Mouse (Mus musculus): ENCODE measurements at regions not wholly inside any gene's neighbourhood (a gene's known extent, or its start where the extent isn't known, plus 50 kb on each side); places are given as distances from the start of the nearest gene placed in this dataset.

DNA sequence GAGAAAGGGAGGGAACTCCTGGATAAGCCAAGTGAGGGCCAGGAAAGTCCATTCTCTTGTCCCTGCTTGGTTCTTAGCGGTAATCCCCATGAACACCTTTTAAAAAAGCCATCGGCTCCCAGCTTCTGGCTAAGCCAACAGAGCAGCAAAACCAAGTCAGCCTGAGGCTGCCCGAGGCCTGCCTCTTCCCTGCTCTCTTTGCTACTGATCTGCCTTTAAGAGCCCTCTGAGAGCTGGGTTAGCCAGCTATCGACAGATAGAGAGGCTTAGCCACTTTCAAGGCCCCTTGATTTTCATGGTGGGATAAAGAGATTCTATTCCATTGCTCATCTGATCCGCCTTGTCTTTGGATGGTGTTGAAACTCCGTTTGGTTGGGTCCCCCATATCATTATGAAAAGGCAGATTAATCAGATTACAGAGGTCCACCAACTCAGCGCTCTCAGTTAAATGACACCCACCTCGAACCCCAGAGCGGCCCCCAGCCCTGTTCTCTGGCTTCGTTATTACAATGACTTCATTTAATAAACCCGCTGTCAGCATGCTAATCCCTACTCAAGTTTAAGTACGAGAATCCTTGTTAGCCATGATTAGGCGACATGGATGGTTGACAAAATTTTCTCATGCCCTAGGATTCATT lies 66.1 kb downstream of the Slc4a3 start:
- Histone ChIP-seq H3K36me3 (replicated peaks) (no peaks in the 10 kb centered on the region), H3K27me3 (ENCODE audit: poor library complexity, severe bottlenecking) (no peaks in the 10 kb centered on the region), H3K4me1 (peaks cover 41% of the 10 kb centered on the region), H3K4me3 (no peak overlapping the region), H3K27ac (peak overlapping the region; percentile 71), H3K9me3 (no peaks in the 10 kb centered on the region)
- 68% methylated on average over 13 of the region's 13 CpGs for WGBS
- no peak for DNase-seq (ENCODE audit: extremely low spot score, low spot score)

DNA sequence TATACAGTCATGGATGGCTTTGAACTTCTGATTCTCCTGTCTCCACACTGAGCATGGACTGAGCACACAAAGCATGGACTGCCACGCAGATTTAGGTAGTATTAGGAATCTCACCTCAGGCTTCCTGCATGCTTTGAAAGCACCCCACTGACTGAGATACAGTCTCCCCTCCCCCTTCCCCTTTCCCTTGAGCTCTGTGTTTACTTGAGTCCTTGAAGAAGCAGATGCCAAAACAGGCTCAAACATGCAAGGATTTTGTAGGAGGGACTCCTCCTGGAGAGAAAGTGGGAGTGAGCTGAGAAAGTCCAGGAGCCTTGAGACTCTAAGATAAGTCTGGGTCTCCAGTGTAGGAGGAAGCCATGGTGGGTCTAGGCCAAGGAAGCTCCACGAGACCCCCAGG lies 67.1 kb downstream of the Slc4a3 start:
- no peaks in the 10 kb centered on the region for H3K27me3 ChIP-seq (ENCODE audit: poor library complexity, severe bottlenecking)
- 68% methylated on average over 2 of the region's 2 CpGs for WGBS
- no peak overlapping the region for H3K4me3 ChIP-seq
- no peaks in the 10 kb centered on the region for H3K9me3 ChIP-seq
- peak overlapping the region; percentile 51 for H3K27ac ChIP-seq
- no peak for DNase-seq (ENCODE audit: extremely low spot score, low spot score)
- H3K4me1 ChIP-seq, result peaks cover 43% of the 10 kb centered on the region
- no peaks in the 10 kb centered on the region for H3K36me3 ChIP-seq (replicated peaks)

DNA sequence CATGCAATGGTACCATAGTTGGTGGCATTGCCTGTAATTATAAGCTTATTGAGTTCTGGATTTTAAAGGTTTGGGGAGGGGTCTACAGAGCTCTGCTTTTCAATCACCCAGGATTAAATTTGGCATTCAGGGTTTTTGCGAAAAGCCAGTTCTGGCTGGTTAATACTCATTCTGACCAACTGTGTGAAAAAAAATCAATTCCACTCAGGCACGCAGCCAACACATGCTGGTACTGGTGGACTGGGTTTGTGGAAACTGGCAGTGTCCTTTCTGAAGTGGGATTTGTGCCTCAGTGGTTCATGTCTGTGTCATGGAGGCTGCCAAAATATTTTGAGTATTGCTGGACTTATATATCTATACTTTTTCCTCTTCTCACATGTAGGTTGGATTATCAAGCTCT lies 70.9 kb downstream of the Slc4a3 start:
- no peaks in the 10 kb centered on the region for H3K27me3 ChIP-seq (ENCODE audit: poor library complexity, severe bottlenecking)
- no peak for DNase-seq (ENCODE audit: extremely low spot score, low spot score)
- H3K4me3 ChIP-seq, result no peak overlapping the region
- 84% methylated on average over 2 of the region's 2 CpGs for WGBS
- H3K9me3 ChIP-seq, result no peaks in the 10 kb centered on the region
- no peaks in the 10 kb centered on the region for H3K36me3 ChIP-seq (replicated peaks)
- no peak overlapping the region for H3K27ac ChIP-seq
- peaks cover 18% of the 10 kb centered on the region for H3K4me1 ChIP-seq

DNA sequence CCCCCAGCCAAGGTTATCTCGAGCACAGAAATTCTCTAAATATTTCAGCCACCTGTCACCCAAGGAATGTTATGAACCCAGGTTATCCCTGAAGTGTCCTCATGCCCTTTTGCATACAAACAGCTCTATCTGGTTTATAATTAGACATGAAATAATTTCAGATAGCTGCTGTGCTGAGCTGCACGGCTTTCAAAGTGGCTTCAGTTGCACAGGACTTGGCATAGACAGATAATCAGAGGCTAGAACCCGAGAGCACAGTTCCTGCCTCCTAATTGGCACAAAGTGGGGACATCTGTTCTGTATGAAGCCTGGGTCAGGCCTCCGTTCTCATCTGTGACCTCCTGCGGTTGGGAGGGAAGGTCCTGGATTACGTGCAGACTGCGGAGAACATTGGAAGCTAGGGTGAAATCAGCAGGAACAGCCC lies 72.3 kb downstream of the Slc4a3 start:
- WGBS, result 65% methylated on average over 7 of the region's 7 CpGs
- no peaks in the 10 kb centered on the region for H3K27me3 ChIP-seq (ENCODE audit: poor library complexity, severe bottlenecking)
- H3K9me3 ChIP-seq, result no peaks in the 10 kb centered on the region
- no peak overlapping the region for H3K27ac ChIP-seq
- no peak overlapping the region for H3K4me3 ChIP-seq
- no peak for DNase-seq (ENCODE audit: extremely low spot score, low spot score)
- H3K36me3 ChIP-seq (replicated peaks), result no peaks in the 10 kb centered on the region
- H3K4me1 ChIP-seq, result peaks cover 6% of the 10 kb centered on the region

DNA sequence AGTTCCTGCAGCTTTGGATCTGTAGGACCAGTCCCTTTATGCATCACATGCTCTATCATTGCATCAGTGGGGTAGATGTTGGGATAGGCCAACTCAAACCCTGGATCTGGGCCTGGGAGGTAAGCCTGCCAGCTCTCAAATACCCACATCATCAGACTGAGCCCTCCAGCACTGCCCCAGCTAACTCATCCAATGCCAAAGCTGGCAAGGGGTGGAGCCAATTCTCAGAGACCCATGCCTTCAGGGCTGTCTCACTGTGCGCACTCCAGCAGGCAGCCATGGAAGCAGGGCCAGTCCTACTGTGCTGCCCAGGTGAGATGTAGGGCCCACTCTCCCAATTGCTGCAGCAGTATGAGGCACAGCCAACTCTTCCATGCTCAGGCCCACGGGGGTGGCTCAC lies 84.2 kb downstream of the Slc4a3 start:
- Histone ChIP-seq H3K36me3 (replicated peaks) (no peaks in the 10 kb centered on the region), H3K9me3 (no peaks in the 10 kb centered on the region), H3K4me3 (no peak overlapping the region), H3K27me3 (ENCODE audit: poor library complexity, severe bottlenecking) (no peaks in the 10 kb centered on the region), H3K4me1 (no peaks in the 10 kb centered on the region), H3K27ac (no peak overlapping the region)
- WGBS, result 91% methylated on average over 2 of the region's 2 CpGs
- DNase-seq (ENCODE audit: extremely low spot score, low spot score), result no peak

DNA sequence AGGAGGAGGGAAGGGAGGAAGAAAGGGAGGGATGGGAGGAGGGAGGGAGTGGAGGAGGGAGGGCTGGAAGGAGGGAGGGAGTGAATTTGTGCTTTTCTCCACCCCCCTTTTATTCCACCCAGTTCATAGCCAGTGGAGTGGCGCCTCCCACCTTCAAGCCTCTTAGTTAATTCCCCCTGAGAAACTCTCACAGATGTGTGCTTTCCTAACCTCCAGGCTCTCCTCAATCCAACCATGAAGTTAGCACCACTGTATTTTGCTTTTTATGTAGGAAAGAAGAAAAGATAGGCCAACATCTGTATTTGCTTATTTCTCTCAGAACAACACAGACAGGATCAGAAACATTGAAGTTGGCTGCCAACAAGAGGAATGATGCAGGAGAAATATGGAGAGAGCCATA lies 85.7 kb downstream of the Slc4a3 start:
- no peak overlapping the region for H3K27ac ChIP-seq
- no peak for DNase-seq (ENCODE audit: extremely low spot score, low spot score)
- no peak overlapping the region for H3K4me3 ChIP-seq
- H3K36me3 ChIP-seq (replicated peaks), result no peaks in the 10 kb centered on the region
- no peaks in the 10 kb centered on the region for H3K4me1 ChIP-seq
- H3K9me3 ChIP-seq, result no peaks in the 10 kb centered on the region
- no peaks in the 10 kb centered on the region for H3K27me3 ChIP-seq (ENCODE audit: poor library complexity, severe bottlenecking)
- 58% methylated on average over 1 of the region's 1 CpGs for WGBS

DNA sequence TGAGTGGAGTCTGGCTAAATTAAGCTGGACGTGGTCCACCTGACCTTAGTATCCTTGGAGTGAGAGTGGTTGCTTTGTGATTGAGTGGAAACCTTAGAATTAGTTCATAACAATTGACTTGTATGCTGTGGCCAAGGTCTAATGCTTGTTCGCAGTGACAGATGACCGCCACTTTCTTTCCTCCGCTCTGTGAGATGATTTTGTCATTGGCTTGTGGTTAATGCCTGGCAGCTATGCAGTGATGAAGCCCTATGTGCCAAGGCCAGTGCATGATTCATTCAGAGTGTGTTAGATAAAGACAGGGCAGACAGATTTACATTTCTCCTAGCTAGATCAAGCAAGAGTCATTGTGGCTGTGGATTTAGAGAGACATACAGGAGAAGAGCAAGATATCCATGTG lies 89.5 kb downstream of the Slc4a3 start:
- Histone ChIP-seq H3K4me1 (peaks cover 15% of the 10 kb centered on the region), H3K27me3 (ENCODE audit: poor library complexity, severe bottlenecking) (no peaks in the 10 kb centered on the region), H3K4me3 (no peak overlapping the region), H3K9me3 (no peaks in the 10 kb centered on the region), H3K27ac (no peak overlapping the region), H3K36me3 (replicated peaks) (no peaks in the 10 kb centered on the region)
- DNase-seq (ENCODE audit: extremely low spot score, low spot score), result no peak
- WGBS, result 96% methylated on average over 4 of the region's 4 CpGs

DNA sequence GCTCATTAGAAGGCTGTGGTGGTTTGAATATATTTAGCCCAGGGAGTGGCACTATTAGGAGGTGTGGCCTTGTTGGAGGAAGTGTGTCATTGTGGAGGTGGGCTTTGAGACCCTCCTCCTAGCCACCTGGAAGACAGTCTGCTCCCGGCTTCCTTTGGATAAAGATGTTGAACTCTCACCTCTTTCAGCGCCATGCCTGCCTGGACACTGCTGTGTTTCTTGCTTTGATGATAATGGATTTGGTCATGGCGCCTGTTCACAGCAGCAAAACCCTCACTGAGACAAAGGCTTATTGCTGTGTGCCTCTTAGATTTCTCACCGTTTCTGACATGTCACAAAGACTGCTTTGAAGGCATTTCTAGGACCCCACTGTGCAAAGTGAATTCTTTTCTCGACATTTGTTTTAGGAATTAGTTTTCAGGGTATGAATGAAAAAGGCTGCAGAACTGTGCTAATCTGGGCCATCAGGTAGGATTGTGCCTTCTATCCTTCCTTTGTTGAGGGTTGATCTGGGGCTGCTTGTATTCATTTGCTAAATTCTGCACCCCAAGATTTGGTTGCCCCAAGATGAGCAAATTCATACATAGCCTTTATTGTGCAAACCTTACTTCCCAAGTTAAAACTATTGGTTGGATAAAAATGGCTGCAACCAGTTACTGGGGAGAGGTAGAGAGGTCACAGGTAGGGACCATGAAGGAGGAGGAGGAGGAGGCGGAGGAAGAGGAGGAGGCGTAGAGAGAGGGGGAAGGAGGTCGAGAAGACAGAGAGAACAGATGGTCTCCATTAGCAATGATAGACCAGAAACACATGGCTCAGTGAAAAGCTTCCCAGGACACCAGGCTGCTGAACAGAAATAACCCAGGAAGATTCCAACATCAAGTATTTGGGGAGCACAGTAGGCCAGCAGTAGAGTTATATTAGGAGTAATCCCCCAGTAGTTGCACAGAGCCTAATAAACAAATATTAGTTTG lies 93.2 kb downstream of the Slc4a3 start:
- Histone ChIP-seq H3K4me3 (no peak overlapping the region), H3K36me3 (replicated peaks) (no peaks in the 10 kb centered on the region)
- no peak for DNase-seq (ENCODE audit: extremely low spot score, low spot score)

DNA sequence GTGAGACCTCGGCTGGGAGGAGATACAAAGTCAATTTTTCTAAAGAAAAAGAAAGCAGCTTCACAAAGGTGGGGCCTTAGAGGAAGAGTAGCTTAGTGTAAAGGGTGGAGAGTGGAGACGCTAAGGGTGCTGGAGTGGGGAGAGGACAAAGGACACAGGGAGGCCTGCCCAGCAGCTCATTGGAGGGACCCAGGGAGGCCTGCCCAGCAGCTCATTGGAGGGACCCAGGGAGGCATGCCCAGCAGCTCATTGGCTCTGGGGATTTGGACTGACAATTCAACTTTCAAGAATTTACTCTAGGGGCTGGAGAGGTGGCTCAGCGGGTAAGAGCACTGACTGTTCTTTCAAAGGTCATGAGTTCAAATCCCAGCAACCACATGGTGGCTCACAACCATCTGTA lies 96.4 kb downstream of the Slc4a3 start:
- DNase-seq (ENCODE audit: extremely low spot score, low spot score), result no peak
- peaks cover 7% of the 10 kb centered on the region; the same call in 1 of the 2 replicates for H3K27me3 ChIP-seq (ENCODE audit: poor library complexity, severe bottlenecking)
- peaks cover 31% of the 10 kb centered on the region for H3K4me1 ChIP-seq
- 62% methylated on average over 3 of the region's 3 CpGs for WGBS
- 0 out of 2 replicates have a peak overlapping the region, but pooled peaks have one; percentile 9 for H3K27ac ChIP-seq
- no peaks in the 10 kb centered on the region for H3K9me3 ChIP-seq
- no peak overlapping the region for H3K4me3 ChIP-seq
- H3K36me3 ChIP-seq (replicated peaks), result no peaks in the 10 kb centered on the region

More for the DNA sequence above, 93.2 kb downstream of the Slc4a3 start:
- Histone ChIP-seq H3K27me3 (ENCODE audit: poor library complexity, severe bottlenecking) (no peaks in the 10 kb centered on the region), H3K9me3 (no peaks in the 10 kb centered on the region), H3K27ac (peak overlapping the region; percentile 65), H3K4me1 (peaks cover 15% of the 10 kb centered on the region)
- WGBS, result 57% methylated on average over 8 of the region's 8 CpGs

DNA sequence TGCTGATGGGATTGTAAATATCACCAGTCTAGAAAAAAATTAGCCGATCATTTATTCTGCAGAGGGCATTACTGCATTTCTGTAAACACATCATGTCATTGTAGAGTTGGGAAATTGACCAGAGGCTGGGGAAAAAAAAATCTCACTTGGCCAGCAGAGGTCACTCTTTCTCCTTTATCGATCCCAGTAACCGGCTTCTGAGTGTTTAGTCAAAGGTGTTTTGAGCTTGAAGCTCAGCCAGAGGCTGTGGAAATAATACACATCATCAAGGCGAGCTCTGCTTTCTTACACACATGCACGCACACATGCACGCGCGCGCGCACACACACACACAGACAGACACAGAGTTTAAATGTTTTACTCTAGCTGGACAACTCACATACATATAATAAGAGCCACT lies 106.5 kb downstream of the Slc4a3 start:
- Histone ChIP-seq H3K4me3 (no peak overlapping the region), H3K27ac (no peak overlapping the region), H3K9me3 (no peaks in the 10 kb centered on the region), H3K27me3 (ENCODE audit: poor library complexity, severe bottlenecking) (peaks cover 40% of the 10 kb centered on the region), H3K4me1 (peaks cover 20% of the 10 kb centered on the region), H3K36me3 (replicated peaks) (no peaks in the 10 kb centered on the region)
- WGBS, result 21% methylated on average over 10 of the region's 10 CpGs
- DNase-seq (ENCODE audit: extremely low spot score, low spot score), result peak; percentile 71

DNA sequence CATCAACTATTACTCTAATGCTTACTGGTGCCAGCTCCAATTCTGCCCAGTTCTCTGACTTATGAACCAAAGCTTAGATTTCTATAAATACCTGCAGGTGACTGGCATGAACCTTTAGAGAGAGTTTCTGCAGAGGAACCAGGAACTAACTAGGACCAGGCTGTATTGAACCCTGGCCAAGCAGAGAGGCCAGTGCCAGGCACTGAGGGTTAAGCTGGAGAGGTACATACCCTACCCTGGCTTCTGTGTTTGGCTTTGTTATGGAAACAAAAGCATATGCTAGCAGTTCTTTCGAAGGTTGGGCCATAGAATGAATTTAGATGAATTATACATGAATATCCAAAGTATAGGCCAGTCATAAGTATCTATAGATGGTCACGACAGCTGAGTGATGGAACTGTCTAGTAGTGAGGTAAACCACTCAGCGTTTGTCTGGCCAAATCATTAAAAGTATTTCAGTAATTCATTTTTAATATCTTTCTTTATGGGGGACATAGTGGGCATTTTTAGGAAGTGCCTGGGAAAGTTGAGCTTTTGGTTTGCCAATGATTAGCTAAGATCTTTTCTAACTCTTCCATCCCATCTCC lies 107.0 kb downstream of the Slc4a3 start:
- peaks cover 20% of the 10 kb centered on the region for H3K4me1 ChIP-seq
- no peaks in the 10 kb centered on the region for H3K9me3 ChIP-seq
- DNase-seq (ENCODE audit: extremely low spot score, low spot score), result no peak
- H3K27me3 ChIP-seq (ENCODE audit: poor library complexity, severe bottlenecking), result peaks cover 42% of the 10 kb centered on the region
- 63% methylated on average over 3 of the region's 3 CpGs for WGBS
- no peaks in the 10 kb centered on the region for H3K36me3 ChIP-seq (replicated peaks)
- H3K27ac ChIP-seq, result no peak overlapping the region
- no peak overlapping the region for H3K4me3 ChIP-seq

DNA sequence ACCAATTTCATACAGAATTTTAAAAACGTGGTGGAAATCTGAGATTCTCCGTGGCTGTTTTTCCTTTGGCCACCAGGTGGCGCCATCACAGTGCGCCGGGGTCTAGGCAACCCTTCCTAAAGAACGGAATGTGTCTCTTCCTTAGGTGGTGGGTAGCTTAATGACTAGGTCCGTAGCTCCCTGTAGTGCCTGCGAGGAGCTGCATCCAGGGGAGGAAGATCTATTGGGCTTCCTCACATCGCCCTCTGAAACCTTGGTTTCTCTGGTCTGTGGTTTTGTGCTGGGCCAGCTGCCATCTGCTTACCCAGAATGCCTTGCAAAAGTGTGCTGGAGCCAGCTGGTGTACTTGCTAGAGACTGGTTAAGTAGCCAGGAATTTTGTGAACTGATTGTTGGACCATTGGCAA lies 107.6 kb downstream of the Slc4a3 start:
- 3% methylated on average over 9 of the region's 9 CpGs for WGBS
- Histone ChIP-seq H3K36me3 (replicated peaks) (no peaks in the 10 kb centered on the region), H3K9me3 (no peaks in the 10 kb centered on the region; the same call in 1 of the 2 replicates), H3K27ac (peak overlapping the region; percentile 40; the same call in 1 of the 2 replicates), H3K4me1 (peaks cover 20% of the 10 kb centered on the region), H3K27me3 (ENCODE audit: poor library complexity, severe bottlenecking) (peaks cover 42% of the 10 kb centered on the region), H3K4me3 (peak overlapping the region; percentile 29)
- DNase-seq (ENCODE audit: extremely low spot score, low spot score), result peak; percentile 71

DNA sequence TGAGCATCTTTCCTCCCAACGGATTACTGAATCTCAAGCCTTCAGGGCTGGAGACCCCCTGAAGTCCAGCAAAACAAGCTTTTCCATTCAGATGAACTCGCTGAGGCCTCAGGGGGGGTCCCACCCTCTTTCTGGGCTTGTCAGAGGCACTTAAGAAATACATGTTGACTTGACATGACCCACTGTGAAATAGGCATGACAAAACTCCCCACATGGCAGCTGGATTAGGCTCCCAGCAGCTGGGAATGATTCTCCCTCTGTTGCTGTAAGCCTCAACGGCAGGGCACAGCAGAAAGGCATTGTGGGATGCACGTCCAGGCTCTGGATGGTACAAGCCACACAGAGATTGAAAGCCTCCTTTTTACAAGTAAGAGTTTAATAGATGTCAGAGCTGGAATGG lies 110.5 kb downstream of the Slc4a3 start:
- DNase-seq (ENCODE audit: extremely low spot score, low spot score), result no peak
- no peak overlapping the region for H3K4me3 ChIP-seq
- no peaks in the 10 kb centered on the region for H3K36me3 ChIP-seq (replicated peaks)
- 53% methylated on average over 4 of the region's 4 CpGs for WGBS
- H3K27me3 ChIP-seq (ENCODE audit: poor library complexity, severe bottlenecking), result peaks cover 53% of the 10 kb centered on the region
- peaks cover 20% of the 10 kb centered on the region for H3K4me1 ChIP-seq
- peak overlapping the region; percentile 27; the same call in 1 of the 2 replicates for H3K27ac ChIP-seq
- peaks cover 5% of the 10 kb centered on the region for H3K9me3 ChIP-seq

Measured in forebrain, embryonic 10.5 days (tissue).